Mouse (Mus musculus): ENCODE measurements around the gene Nudt16l1. TPM values are rescaled to one million over a fixed set of nuclear protein-coding genes. Genes with fewer than 3 reads are reported as not detected.

Nudt16l1 gene
- total RNA-seq, 2 experiments from 2014 or later = 70.1 to 71.4 TPM

GRCm38 (mm10) chr16:4904878-4905277 lies 33.7 kb upstream of the Nudt16l1 start:
- H3K4me3 ChIP-seq = no peak overlapping the region
- intact Hi-C loops (cut with DNase I) = no loop called here
- TF ChIP-seq CTCF (IDR thresholded peaks at IDR 0.05) = no peak
- DNase-seq (ENCODE audit: extremely low spot score in 1 of 2, low spot score in 2 of 2) = no peak
- no peak overlapping the region for H3K27ac ChIP-seq

GRCm38 (mm10) chr16:4905591-4905990 lies 33.0 kb upstream of the Nudt16l1 start:
- DNase-seq (ENCODE audit: extremely low spot score in 1 of 2, low spot score in 2 of 2) = no peak
- no peak for TF ChIP-seq CTCF (IDR thresholded peaks at IDR 0.05)
- no peak overlapping the region for H3K27ac ChIP-seq
- intact Hi-C loops (cut with DNase I) = no loop called here
- no peak overlapping the region for H3K4me3 ChIP-seq

GRCm38 (mm10) chr16:4906559-4906958 lies 32.0 kb upstream of the Nudt16l1 start:
- no peak for DNase-seq (ENCODE audit: extremely low spot score in 1 of 2, low spot score in 2 of 2)
- no peak overlapping the region for H3K4me3 ChIP-seq
- no peak for TF ChIP-seq CTCF (IDR thresholded peaks at IDR 0.05)
- intact Hi-C loops (cut with DNase I) = no loop called here
- no peak overlapping the region; the same call in 1 of the 2 replicates for H3K27ac ChIP-seq

GRCm38 (mm10) chr16:4907386-4907785 lies 31.2 kb upstream of the Nudt16l1 start:
- DNase-seq (ENCODE audit: extremely low spot score in 1 of 2, low spot score in 2 of 2) = no peak
- no peak for TF ChIP-seq CTCF (IDR thresholded peaks at IDR 0.05)
- H3K27ac ChIP-seq = peak overlapping the region; percentile 33; the same call in 1 of the 2 replicates

GRCm38 (mm10) chr16:4907972-4908371 lies 30.6 kb upstream of the Nudt16l1 start:
- intact Hi-C loops (cut with DNase I) = no loop called here
- Histone ChIP-seq H3K27ac (peak overlapping the region; percentile 33; the same call in 1 of the 2 replicates), H3K4me3 (no peak overlapping the region)
- DNase-seq (ENCODE audit: extremely low spot score in 1 of 2, low spot score in 2 of 2) = no peak
- TF ChIP-seq CTCF (IDR thresholded peaks at IDR 0.05) = no peak

More at GRCm38 (mm10) chr16:4907386-4907785, 31.2 kb upstream of the Nudt16l1 start:
- H3K4me3 ChIP-seq = no peak overlapping the region
- intact Hi-C loops (cut with DNase I) = no loop called here

GRCm38 (mm10) chr16:4909745-4910144 lies 28.8 kb upstream of the Nudt16l1 start:
- no peak overlapping the region for H3K4me3 ChIP-seq
- H3K27ac ChIP-seq = no peak overlapping the region
- peak; percentile 55 for TF ChIP-seq CTCF (IDR thresholded peaks at IDR 0.05)
- intact Hi-C loops (cut with DNase I) = no loop called here
- peak in 1 of 2 experiments; percentile 7 for DNase-seq (ENCODE audit: extremely low spot score in 1 of 2, low spot score in 2 of 2)

GRCm38 (mm10) chr16:4910758-4911157 lies 27.8 kb upstream of the Nudt16l1 start:
- Histone ChIP-seq H3K4me3 (no peak overlapping the region), H3K27ac (no peak overlapping the region)
- DNase-seq (ENCODE audit: extremely low spot score in 1 of 2, low spot score in 2 of 2) = no peak
- intact Hi-C loops (cut with DNase I) = no loop called here
- TF ChIP-seq CTCF (IDR thresholded peaks at IDR 0.05) = no peak

GRCm38 (mm10) chr16:4912074-4912648 lies 26.4 kb upstream of the Nudt16l1 start:
- peak in 1 of 2 experiments; percentile 8 for DNase-seq (ENCODE audit: extremely low spot score in 1 of 2, low spot score in 2 of 2)
- intact Hi-C loops (cut with DNase I) = loop anchor here (2.0 kb wide), 1 partner anchor 25 kb away; the partner anchor contains the start of gene Mgrn1
- H3K4me3 ChIP-seq = no peak overlapping the region
- no peak for TF ChIP-seq CTCF (IDR thresholded peaks at IDR 0.05)
- peak overlapping the region; percentile 80 for H3K27ac ChIP-seq

GRCm38 (mm10) chr16:4912907-4913782 lies 25.4 kb upstream of the Nudt16l1 start:
- TF ChIP-seq CTCF (IDR thresholded peaks at IDR 0.05) = no peak
- Histone ChIP-seq H3K27ac (peak overlapping the region; percentile 80), H3K4me3 (no peak overlapping the region)
- intact Hi-C loops (cut with DNase I) = loop anchor here (1.0 to 2.0 kb wide), 2 partner anchors 26 to 34 kb away; partner anchors contain the start of gene Mgrn1
- peak in 1 of 2 experiments; percentile 13 for DNase-seq (ENCODE audit: extremely low spot score in 1 of 2, low spot score in 2 of 2)

GRCm38 (mm10) chr16:4913783-4914735 lies 24.5 kb upstream of the Nudt16l1 start:
- DNase-seq (ENCODE audit: extremely low spot score in 1 of 2, low spot score in 2 of 2) = peak; percentile 86 to 90
- Histone ChIP-seq H3K27ac (peak overlapping the region; percentile 81), H3K4me3 (no peak overlapping the region)
- intact Hi-C loops (cut with DNase I) = loop anchor here (1.0 to 2.0 kb wide), 2 partner anchors 27 to 35 kb away; partner anchors contain the start of gene Mgrn1
- peak; percentile 98 for TF ChIP-seq CTCF (IDR thresholded peaks at IDR 0.05)

GRCm38 (mm10) chr16:4915931-4916330 lies 22.6 kb upstream of the Nudt16l1 start:
- peak in 1 of 2 experiments; percentile 6 for DNase-seq (ENCODE audit: extremely low spot score in 1 of 2, low spot score in 2 of 2)
- TF ChIP-seq CTCF (IDR thresholded peaks at IDR 0.05) = no peak
- Histone ChIP-seq H3K4me3 (no peak overlapping the region), H3K27ac (no peak overlapping the region)
- intact Hi-C loops (cut with DNase I) = no loop called here
